8 mouse cellular contexts compared by ENCODE assay signal in the genomic region with DNA sequence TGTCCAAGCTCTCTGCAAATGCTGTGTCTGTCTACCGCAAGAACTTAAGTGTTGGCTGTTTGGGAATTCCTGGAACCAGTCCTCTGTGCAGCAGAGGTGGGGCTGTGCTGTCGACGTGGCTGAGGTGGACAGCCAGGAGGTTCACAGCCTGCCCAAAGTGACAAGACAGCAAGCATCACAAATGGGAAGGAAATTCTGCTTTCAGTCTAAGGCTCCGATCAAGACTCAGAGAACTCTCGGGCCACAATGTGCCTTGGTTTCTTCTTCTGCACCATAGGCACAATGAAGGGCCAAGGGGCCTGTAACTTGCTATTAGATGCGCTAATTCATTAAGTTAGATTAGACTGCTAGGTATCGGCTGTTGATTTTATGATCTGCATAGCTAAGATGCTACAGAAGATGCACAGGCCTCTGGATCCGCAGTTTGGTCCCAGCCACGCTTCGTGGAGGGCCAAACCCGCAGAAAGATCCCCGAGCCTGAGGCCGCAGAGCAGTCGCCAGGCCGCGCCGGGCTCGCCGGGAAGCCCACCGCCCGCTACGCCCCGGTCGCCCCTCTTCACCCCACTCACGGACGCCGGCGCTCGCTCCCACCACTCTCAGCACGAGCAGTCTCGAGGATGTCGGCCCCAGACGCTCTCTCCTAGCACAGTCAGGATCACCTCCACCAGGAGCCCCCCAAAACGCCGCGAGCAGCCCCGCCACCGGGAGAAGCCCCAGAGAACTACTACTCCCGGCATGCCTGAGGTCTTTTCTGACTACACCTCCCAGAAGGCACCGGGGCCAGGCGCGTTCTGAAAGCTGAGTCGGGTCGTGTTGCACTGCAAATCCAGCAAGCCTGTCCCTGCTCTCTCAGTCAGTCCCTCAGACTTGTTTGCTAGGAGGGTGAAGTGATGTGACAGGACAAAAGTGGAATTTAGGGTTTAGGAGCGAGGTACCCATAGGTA. TPM values are rescaled to one million over a fixed set of nuclear protein-coding genes. Genes with fewer than 3 reads are reported as not detected.
DNase-seq lines count a peak whose midpoint lies in the region; ATAC-seq lines count a peak whose summit lies in the region.

A gene (minus strand): TSS at position 715 of the 944 bp plus-strand sequence.

- H3K4me2 ChIP-seq in hindbrain, embryonic 12.5 days (replicated peaks): peak within 1 kb of the TSS; percentile 75

- H3K27me3 ChIP-seq in hindbrain, embryonic 12.5 days: no peaks in the 10 kb centered on the region

- peak within 1 kb of the TSS; percentile 70 for H3K4me3 ChIP-seq in hindbrain, embryonic 12.5 days

- peak; percentile 94 for ATAC-seq in hindbrain, embryonic 12.5 days (ENCODE audit: low FRiP score)

- H3K9ac ChIP-seq in hindbrain, embryonic 12.5 days: peak within 1 kb of the TSS; percentile 82

- WGBS in hindbrain, embryonic 12.5 days: 2% methylated on average over 45 of the region's 45 CpGs

- peak; percentile 89 for DNase-seq in NIH3T3 (ENCODE audit: low read depth)
- DNase-seq in cerebellum, adult 9-10 months: peak; percentile 88
- peak; percentile 78 to 86 for DNase-seq in frontal cortex, postnatal 10 days (ENCODE audit: low spot score in 2 of 2)
- peak; percentile 83 to 93 for DNase-seq in layer of hippocampus, postnatal 14 days (ENCODE audit: low spot score in 2 of 2)
- peak; percentile 90 for DNase-seq in lung, postnatal 10 days
- peak; percentile 81 for DNase-seq in ovary, postnatal 36 days (ENCODE audit: low spot score)
- DNase-seq in thymus, postnatal 14 days: peak; percentile 91

- peak within 1 kb of the TSS; percentile 60 for H3K27ac ChIP-seq in hindbrain, embryonic 12.5 days

- no peaks in the 10 kb centered on the region for H3K9me3 ChIP-seq in hindbrain, embryonic 12.5 days (replicated peaks)

- H3K4me1 ChIP-seq in hindbrain, embryonic 12.5 days: peaks cover 12% of the 10 kb centered on the region

- H3K36me3 ChIP-seq in hindbrain, embryonic 12.5 days: peaks cover 31% of the 10 kb centered on the region

RNA-seq across cellular contexts. Expression of the gene that starts here (rescaled TPM):
- 51.8 and 59.3 TPM in 2 replicates for polyA plus RNA-seq in hindbrain, embryonic 12.5 days (2016; fragmentation: Nextera tagmentation; extraction: Ambion mirVana)
- 10 to 100 TPM; 46.4 to 51.7 TPM for total RNA-seq in layer of hippocampus, postnatal 14 days (2021)

Comparison
In these comparisons a context has a peak if more than half of its experiments do, and no peak if none do; other contexts are left out.
1. Peak in every context shown above with its lines: DNase-seq, ATAC-seq, H3K4me3 ChIP-seq and H3K27ac ChIP-seq.